Mouse (Mus musculus): ENCODE measurements around the gene 2900026A02Rik.

GRCm38 (mm10) chr5:113195907-113196306, 25.1 kb downstream of the 2900026A02Rik start:
- TF ChIP-seq E2F4 (IDR thresholded peaks at IDR 0.05; ENCODE audit: insufficient read depth) (no peak), REST (IDR thresholded peaks at IDR 0.05; ENCODE audit: insufficient read depth, insufficient read length) (no peak), POLR2AphosphoS2 (IDR thresholded peaks at IDR 0.05; ENCODE audit: insufficient read length, low read depth) (no peak), POLR2A (IDR thresholded peaks at IDR 0.05; ENCODE audit: insufficient read length, low read depth) (no peak), TCF12 (IDR thresholded peaks at IDR 0.05; ENCODE audit: insufficient read depth, poor library complexity, severe bottlenecking) (no peak)

Measured in myocyte (in vitro differentiated cells).